Mouse (Mus musculus): ENCODE measurements around the gene Gon4l.

The Gon4l gene

GRCm38 (mm10) chr3:88913511-88914383, 78.7 kb downstream of the Gon4l start, which contains the start of gene Msto1:
Gene Msto1 (minus strand): TSS chr3:88913999.
- DNase-seq = peak; percentile 94 to 95

DNA sequence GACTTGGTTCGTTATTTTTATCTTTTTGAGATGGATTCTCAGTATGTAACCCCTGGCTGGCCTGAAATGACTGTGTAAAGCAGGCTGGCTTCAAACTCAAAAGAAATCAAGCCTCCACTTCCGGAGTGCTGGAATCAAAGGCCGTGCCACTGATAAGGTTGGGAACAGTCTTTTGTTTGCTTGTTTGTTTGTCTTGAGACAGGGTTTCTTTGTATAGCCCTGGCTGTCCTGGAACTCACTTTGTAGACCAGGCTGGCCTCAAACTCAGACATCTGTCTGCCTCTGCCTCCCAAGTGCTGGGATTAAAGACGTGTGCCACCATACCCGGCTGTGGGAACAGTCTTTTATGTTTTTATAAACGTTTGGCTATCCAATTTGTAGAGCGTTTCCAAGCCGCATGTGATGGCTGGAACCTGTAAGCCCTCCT, 79.4 kb downstream of the Gon4l start:
- no peak for DNase-seq

DNA sequence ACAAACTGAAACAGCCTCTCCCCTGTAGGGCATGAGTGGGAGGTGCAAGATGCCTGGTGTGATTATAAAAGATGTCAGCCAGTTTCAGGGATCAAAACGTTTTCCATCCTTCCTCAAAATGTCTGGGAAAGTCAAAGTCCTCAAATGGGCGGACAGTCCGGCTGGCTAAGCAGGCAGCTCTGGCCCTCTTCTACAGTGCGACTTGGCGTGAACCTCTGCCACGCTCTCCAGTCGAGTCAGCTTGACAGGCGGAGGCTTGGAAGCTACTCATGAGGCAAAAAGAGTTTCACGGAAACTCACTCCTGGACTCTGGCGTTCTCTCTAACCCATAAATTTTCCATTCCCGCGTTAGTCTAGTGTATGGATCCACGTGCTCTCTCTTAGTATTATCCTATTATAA, 84.0 kb downstream of the Gon4l start:
- DNase-seq = no peak

DNA sequence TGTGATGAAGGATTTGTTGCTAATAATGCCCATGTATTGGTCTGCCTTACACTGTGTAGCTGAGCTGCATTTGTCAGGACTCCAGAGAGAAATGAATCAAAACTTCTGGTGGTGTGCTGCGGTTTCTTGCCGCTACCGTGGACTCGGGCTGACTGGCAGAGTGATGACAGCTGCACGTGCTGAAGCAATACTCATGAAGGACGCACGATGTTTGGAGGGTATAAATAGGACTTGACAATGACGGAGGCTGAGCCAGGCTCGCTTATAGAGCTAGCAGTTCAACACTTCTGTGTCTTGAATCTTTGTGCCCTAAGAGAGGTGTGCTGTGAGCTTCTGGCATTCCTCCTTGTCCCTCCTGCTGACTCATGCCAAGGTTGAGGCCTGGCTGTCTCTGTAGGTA, 86.4 kb downstream of the Gon4l start:
- DNase-seq = no peak

GRCm38 (mm10) chr3:88923989-88924591, 89.1 kb downstream of the Gon4l start:
- DNase-seq = no peak

DNA sequence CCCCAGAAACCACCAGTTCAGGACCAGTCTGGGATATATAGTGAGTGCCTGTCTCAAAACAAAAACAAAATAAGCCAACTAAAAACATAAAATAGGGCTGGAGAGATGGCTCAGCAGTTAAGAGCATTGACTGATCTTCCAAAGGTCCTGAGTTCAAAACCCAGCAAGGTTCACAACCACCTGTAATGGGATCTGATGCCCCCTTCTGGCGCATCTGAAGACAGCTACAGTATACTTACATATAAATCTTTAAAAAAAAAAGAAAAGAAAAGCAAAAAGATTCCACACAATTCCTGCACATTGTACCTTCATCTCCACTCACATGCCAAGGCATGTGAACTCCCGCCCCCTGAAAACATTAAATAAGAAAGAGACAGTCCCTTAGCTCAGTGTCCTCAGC, 90.6 kb downstream of the Gon4l start:
- no peak for DNase-seq

DNA sequence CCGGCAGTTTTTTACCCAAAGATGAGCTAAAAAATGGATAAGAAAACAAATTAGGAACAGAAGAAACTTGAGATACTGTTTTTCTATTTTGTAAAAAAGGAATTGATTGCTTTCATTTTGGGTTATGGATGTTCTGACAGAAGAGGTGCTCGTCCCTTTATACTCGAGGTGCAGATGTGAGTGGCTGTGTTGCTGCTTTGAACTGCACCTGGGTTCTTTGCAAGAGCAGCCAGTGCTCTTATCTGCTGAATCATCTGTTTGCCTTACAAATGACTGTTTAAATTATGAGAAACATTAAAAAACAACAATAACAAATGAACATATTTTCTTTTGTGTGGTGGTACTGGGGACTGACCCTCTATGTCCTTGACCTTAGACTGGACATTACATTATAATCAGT, 94.5 kb downstream of the Gon4l start:
- DNase-seq = no peak

GRCm38 (mm10) chr3:88939071-88939470, 104.0 kb downstream of the Gon4l start:
- no peak for DNase-seq

GRCm38 (mm10) chr3:88939749-88940148, 104.7 kb downstream of the Gon4l start:
- peak; percentile 20 to 21 for DNase-seq

GRCm38 (mm10) chr3:88942316-88942880, 107.4 kb downstream of the Gon4l start:
- no peak for DNase-seq

DNA sequence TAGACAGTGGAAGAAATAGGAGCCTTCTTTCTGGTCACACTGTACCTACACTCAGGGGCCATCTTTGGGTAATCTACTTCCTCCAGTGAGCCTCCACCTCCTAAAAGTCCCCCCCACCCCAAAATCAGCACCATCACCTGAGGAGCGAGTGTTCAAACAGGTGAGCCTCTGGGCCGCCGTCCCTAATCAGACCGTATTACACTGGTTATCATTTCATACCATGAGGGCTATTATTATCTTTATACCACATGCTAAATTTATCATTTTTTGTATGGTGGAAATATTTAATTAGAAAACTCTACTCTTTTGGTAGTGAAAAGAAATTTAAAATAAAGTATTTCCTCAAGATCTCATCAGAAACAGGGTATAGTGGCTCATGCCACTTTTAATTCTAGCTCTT, 109.1 kb downstream of the Gon4l start:
- DNase-seq = no peak

DNA sequence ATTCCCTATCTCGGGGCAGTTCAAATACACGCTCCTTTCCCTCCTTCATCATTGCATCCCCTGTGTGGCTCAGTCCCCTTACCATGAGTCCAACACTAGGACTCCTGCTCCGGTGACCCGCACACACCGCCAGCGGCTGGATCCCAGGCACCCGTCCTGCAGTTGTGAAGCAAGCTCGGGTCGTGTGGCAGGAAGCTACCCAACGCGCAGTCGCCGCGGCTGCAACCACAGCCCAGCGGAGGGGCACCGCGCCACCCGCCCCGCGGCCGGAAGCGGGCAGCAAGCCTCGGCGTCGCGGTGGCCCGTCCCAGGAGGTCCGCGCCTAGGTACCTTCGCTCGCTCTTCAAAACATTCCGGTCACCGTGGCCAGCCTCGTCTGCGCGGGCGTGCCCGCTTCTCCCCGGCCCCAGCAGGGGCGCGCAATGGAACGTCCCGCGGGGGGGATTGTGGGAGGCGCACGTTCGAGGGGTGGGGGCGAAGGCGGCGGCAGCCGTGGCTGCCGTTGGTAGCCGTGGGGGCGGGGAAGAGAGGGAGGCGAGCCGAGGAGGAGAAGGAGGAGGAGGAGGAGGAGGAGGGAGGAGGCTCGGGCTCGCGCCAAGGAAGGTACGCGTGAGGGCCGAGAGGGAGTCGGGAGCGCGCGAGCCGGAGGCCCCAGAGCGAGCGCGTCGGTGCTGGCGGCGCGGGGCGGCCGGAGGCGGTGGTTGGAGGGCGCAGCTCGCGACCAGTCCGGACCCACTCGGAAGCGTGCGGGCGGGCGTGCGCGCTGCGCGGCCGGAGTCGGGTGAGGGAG, 115.0 kb downstream of the Gon4l start:
- peak in 1 of 2 experiments; percentile 95 for DNase-seq

DNA sequence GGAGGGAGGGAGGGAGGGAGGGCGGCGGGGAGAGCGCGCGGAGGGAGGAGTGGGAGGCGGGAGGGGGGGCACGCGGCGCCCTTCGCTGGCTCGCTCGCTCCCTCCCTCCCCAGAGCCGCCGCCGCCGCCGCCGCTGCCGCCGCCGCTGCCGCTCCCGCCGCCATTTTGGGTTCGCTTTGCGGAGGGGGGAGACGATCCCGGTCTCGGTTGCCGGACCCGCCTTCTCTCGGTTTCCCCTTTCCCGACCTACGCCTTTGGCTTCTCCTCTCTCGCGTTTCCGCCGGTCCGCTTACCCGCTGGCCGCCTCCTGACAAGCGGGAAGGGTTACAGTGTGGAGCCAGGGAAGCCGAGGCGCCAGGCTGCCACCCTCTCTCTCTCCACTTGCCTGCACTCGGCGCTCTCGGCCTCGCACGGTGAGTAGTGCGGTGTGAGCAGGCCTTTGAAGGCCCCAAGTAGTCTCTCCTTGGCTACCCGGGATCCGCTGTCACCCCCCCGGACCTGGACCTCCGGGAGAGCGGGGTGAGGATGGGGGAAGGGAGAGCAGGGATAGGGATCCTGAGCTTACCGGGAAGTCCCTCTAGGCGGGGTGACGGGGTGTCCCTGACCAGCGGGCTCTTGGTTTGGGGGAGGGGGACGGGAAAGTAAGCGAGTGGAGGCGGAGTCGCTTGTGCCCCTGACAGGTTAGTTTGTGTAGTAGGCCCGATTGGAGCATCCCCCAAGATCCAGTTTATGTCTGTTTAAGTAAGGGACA, 115.7 kb downstream of the Gon4l start, which contains the start of the genes Ash1l and Dap3:
Gene Ash1l, plus strand, starts transcription at position 47 of the 751 bp plus-strand sequence.
Gene Dap3, minus strand, starts transcription at position 606 of the 751 bp plus-strand sequence.
- peak in 1 of 2 experiments; percentile 90 for DNase-seq

GRCm38 (mm10) chr3:88951327-88951800, 116.3 kb downstream of the Gon4l start:
- DNase-seq = no peak

- no peak for DNase-seq
These were observed 118.2 kb downstream of the Gon4l start for GRCm38 (mm10) chr3:88953246-88953645.

DNA sequence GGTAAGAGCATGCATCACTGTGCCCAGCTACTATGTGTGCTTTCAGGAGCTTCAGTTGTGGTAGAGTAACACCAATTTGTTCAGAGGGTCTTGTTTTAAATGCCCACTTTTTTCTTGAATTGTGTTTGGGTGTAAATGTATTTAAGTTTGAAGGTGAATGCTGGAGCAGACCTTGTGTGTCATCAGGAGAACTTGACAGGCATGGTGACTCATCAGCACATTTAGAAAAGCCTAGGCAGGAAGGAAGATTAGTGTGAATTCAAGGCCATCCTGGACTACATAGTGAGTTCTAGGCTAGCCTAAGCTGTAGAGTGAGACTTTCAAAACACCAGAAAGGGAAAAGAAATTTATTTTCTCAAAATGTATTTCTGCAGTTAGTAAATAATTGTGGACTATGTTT, 118.7 kb downstream of the Gon4l start:
- no peak for DNase-seq
